Mouse (Mus musculus): ENCODE results near the gene Bok. TPM values are rescaled to one million over a fixed set of nuclear protein-coding genes. Genes with fewer than 3 reads are reported as not detected.
"Not testable (repeated sequence)": the region's sequence is repeated elsewhere in the genome, so short reads cannot be mapped to it uniquely, and the experiment has no call there.

The Bok gene
- polyA plus RNA-seq, 1 experiment, result 6.6 TPM

DNA sequence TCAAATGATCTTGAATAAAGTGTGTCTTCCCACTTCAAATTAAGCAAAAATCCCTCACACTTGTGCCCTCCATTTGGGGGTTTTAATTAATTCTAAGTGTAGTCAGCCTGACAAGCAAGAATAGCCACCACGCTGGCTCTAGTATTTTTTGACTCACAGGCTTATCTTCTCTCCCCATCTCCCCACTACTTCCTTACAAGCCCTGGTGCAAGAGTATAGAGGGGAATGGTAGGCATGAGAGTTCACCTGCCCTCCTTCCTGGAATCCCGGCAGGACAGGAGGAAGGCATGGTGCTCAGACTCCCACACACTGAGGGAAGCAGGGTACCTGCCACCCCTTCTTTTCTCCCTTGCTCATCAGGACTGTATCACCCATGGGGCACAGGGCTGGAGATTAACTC is 31.2 kb upstream of the Bok start:
- H3K36me3 ChIP-seq (ENCODE audit: control insufficient read depth, insufficient read depth, low read length, poor library complexity, severe bottlenecking), result no peaks in the 10 kb centered on the region
- H3K27ac ChIP-seq (ENCODE audit: insufficient read depth, low read length), result no peak overlapping the region
- no peak overlapping the region for H3K9ac ChIP-seq (ENCODE audit: low read depth, poor library complexity, severe bottlenecking)
- H3K9me3 ChIP-seq (replicated peaks; ENCODE audit: control insufficient read depth, insufficient read depth, low read length, poor library complexity, severe bottlenecking), result no peaks in the 10 kb centered on the region
- no peaks in the 10 kb centered on the region for H3K27me3 ChIP-seq (ENCODE audit: control insufficient read depth, insufficient read depth, low read length, poor library complexity, severe bottlenecking)
- no peak overlapping the region for H3K4me3 ChIP-seq (ENCODE audit: low read depth, low read length)
- H3K4me1 ChIP-seq (ENCODE audit: control insufficient read depth, insufficient read depth, low read length), result no peaks in the 10 kb centered on the region
- TF ChIP-seq POLR2A (IDR thresholded peaks at IDR 0.05; ENCODE audit: insufficient read depth, low read length), result no peak
- no peak for TF ChIP-seq EP300 (IDR thresholded peaks at IDR 0.05; ENCODE audit: insufficient read depth, low read depth, low read length)
- no peak for TF ChIP-seq CTCF (IDR thresholded peaks at IDR 0.05; ENCODE audit: low read depth, low read length)

GRCm38 (mm10) chr1:93654798-93655197 is 30.7 kb upstream of the Bok start:
- TF ChIP-seq CTCF (IDR thresholded peaks at IDR 0.05; ENCODE audit: low read depth, low read length) (no peak), EP300 (IDR thresholded peaks at IDR 0.05; ENCODE audit: insufficient read depth, low read depth, low read length) (no peak), POLR2A (IDR thresholded peaks at IDR 0.05; ENCODE audit: insufficient read depth, low read length) (no peak)
- H3K9ac ChIP-seq (ENCODE audit: low read depth, poor library complexity, severe bottlenecking), result no peak overlapping the region
- H3K36me3 ChIP-seq (ENCODE audit: control insufficient read depth, insufficient read depth, low read length, poor library complexity, severe bottlenecking), result no peaks in the 10 kb centered on the region
- no peaks in the 10 kb centered on the region for H3K27me3 ChIP-seq (ENCODE audit: control insufficient read depth, insufficient read depth, low read length, poor library complexity, severe bottlenecking)
- no peaks in the 10 kb centered on the region for H3K4me1 ChIP-seq (ENCODE audit: control insufficient read depth, insufficient read depth, low read length)
- no peak overlapping the region for H3K4me3 ChIP-seq (ENCODE audit: low read depth, low read length)
- no peaks in the 10 kb centered on the region for H3K9me3 ChIP-seq (replicated peaks; ENCODE audit: control insufficient read depth, insufficient read depth, low read length, poor library complexity, severe bottlenecking)
- H3K27ac ChIP-seq (ENCODE audit: insufficient read depth, low read length), result no peak overlapping the region

DNA sequence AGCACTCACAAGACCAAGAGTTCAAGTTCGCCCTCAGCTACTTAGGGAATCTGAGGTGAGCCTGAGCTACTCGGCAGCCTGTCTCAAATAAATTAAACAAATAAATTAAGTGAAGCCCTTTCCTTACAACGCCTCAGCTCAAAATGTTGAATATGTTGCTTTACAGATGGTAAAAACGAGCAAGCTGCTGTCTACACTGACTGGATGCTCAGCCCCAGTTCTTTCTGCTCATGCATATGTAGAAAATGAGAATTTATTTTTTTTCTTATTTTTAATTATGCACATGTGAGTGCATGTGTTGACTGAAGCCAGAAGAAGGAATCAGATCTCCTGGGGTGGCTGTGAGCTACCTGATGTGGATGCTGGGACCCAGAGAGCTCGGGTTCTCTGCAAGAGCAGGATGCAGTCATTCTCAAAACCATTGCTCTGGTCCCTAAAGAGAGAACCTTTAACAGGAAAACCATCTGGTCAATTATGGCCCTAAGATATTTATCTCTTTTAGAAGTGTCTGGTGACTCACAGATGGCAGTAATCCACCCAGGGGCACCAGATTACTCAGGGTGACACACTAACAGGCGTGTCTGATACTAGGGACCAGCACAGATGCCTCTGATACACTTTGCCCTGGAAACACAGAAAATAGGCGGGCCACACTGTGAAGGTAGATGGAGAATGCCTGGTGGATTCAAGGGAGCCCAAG is 29.0 kb upstream of the Bok start:
- TF ChIP-seq CTCF (IDR thresholded peaks at IDR 0.05; ENCODE audit: low read depth, low read length) (no peak), EP300 (IDR thresholded peaks at IDR 0.05; ENCODE audit: insufficient read depth, low read depth, low read length) (no peak), POLR2A (IDR thresholded peaks at IDR 0.05; ENCODE audit: insufficient read depth, low read length) (no peak)
- no peaks in the 10 kb centered on the region for H3K36me3 ChIP-seq (ENCODE audit: control insufficient read depth, insufficient read depth, low read length, poor library complexity, severe bottlenecking)
- H3K9ac ChIP-seq (ENCODE audit: low read depth, poor library complexity, severe bottlenecking), result no peak overlapping the region
- no peaks in the 10 kb centered on the region for H3K9me3 ChIP-seq (replicated peaks; ENCODE audit: control insufficient read depth, insufficient read depth, low read length, poor library complexity, severe bottlenecking)
- no peaks in the 10 kb centered on the region for H3K4me1 ChIP-seq (ENCODE audit: control insufficient read depth, insufficient read depth, low read length)
- no peaks in the 10 kb centered on the region for H3K27me3 ChIP-seq (ENCODE audit: control insufficient read depth, insufficient read depth, low read length, poor library complexity, severe bottlenecking)
- H3K4me3 ChIP-seq (ENCODE audit: low read depth, low read length), result no peak overlapping the region
- H3K27ac ChIP-seq (ENCODE audit: insufficient read depth, low read length), result no peak overlapping the region

DNA sequence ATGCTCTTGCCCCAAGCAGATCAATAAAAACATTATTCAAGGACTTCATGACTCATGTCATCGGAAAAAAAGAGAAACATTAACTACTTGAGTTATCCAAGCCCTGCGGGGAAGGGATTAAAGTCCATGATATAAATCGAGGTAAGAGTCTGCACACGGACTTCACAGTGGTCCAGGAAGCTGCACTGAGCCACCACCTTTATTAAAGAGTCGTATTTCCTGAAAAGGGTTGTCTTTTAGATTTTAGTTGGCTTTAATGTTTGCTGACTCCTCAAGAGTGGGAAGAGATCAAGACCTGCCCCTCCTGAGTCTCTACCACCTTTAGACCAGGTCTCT is 28.5 kb upstream of the Bok start:
- H3K36me3 ChIP-seq (ENCODE audit: control insufficient read depth, insufficient read depth, low read length, poor library complexity, severe bottlenecking), result no peaks in the 10 kb centered on the region
- no peak for TF ChIP-seq CTCF (IDR thresholded peaks at IDR 0.05; ENCODE audit: low read depth, low read length)
- no peak for TF ChIP-seq POLR2A (IDR thresholded peaks at IDR 0.05; ENCODE audit: insufficient read depth, low read length)
- TF ChIP-seq EP300 (IDR thresholded peaks at IDR 0.05; ENCODE audit: insufficient read depth, low read depth, low read length), result no peak
- H3K9ac ChIP-seq (ENCODE audit: low read depth, poor library complexity, severe bottlenecking), result no peak overlapping the region

GRCm38 (mm10) chr1:93658559-93658958 is 26.9 kb upstream of the Bok start, which contains the start of gene Stk25:
Gene Stk25 (minus strand): TSS chr1:93658659.
- not testable (repeated sequence) for H3K9ac ChIP-seq (ENCODE audit: low read depth, poor library complexity, severe bottlenecking); H3K27ac ChIP-seq (ENCODE audit: insufficient read depth, low read length); H3K4me3 ChIP-seq (ENCODE audit: low read depth, low read length); H3K9me3 ChIP-seq (replicated peaks; ENCODE audit: control insufficient read depth, insufficient read depth, low read length, poor library complexity, severe bottlenecking); H3K36me3 ChIP-seq (ENCODE audit: control insufficient read depth, insufficient read depth, low read length, poor library complexity, severe bottlenecking); H3K4me1 ChIP-seq (ENCODE audit: control insufficient read depth, insufficient read depth, low read length); H3K27me3 ChIP-seq (ENCODE audit: control insufficient read depth, insufficient read depth, low read length, poor library complexity, severe bottlenecking)

More for the DNA sequence above, 28.5 kb upstream of the Bok start:
- no peaks in the 10 kb centered on the region for H3K9me3 ChIP-seq (replicated peaks; ENCODE audit: control insufficient read depth, insufficient read depth, low read length, poor library complexity, severe bottlenecking)
- no peak overlapping the region for H3K27ac ChIP-seq (ENCODE audit: insufficient read depth, low read length)
- H3K4me1 ChIP-seq (ENCODE audit: control insufficient read depth, insufficient read depth, low read length), result no peaks in the 10 kb centered on the region
- H3K4me3 ChIP-seq (ENCODE audit: low read depth, low read length), result no peak overlapping the region
- H3K27me3 ChIP-seq (ENCODE audit: control insufficient read depth, insufficient read depth, low read length, poor library complexity, severe bottlenecking), result no peaks in the 10 kb centered on the region

DNA sequence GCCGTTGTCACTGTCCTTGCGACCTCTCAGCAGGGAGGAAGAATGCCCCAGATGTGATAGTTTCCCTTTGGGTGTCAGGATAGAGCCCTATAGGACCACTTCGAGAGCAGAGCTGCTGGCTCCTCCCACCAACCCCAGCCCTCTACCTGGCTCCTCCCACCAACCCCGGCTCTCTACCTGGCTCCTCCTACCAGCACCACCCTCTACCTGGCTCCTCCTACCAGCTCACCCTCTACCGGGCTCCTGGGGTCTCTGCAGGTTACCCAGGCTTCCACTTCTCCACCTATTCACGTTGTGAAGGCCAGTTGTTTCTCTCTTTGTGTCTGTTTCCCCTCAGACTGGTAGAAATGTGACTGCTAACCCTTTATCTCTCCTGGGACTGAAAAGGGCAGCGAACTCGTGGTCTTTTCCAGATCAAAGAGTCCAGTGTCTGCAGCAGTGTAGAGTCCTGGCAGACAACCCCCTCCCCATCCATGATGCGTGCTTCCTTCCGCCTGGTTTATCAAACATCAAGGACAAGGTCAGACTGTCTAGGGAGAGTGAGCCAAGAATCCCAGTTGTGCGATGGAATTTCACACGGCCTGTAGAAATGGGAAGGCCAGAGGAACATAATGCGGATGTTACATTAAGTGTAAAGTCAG is 17.6 kb upstream of the Bok start:
- no peak for TF ChIP-seq CTCF (IDR thresholded peaks at IDR 0.05; ENCODE audit: low read depth, low read length)
- TF ChIP-seq POLR2A (IDR thresholded peaks at IDR 0.05; ENCODE audit: insufficient read depth, low read length), result no peak
- no peak for TF ChIP-seq EP300 (IDR thresholded peaks at IDR 0.05; ENCODE audit: insufficient read depth, low read depth, low read length)
- Histone ChIP-seq H3K27ac (ENCODE audit: insufficient read depth, low read length) (peak overlapping the region; percentile 40; the same call in 1 of the 2 replicates), H3K36me3 (ENCODE audit: control insufficient read depth, insufficient read depth, low read length, poor library complexity, severe bottlenecking) (no peaks in the 10 kb centered on the region), H3K27me3 (ENCODE audit: control insufficient read depth, insufficient read depth, low read length, poor library complexity, severe bottlenecking) (no peaks in the 10 kb centered on the region), H3K4me1 (ENCODE audit: control insufficient read depth, insufficient read depth, low read length) (no peaks in the 10 kb centered on the region), H3K9me3 (replicated peaks; ENCODE audit: control insufficient read depth, insufficient read depth, low read length, poor library complexity, severe bottlenecking) (no peaks in the 10 kb centered on the region), H3K4me3 (ENCODE audit: low read depth, low read length) (peak overlapping the region; percentile 59), H3K9ac (ENCODE audit: low read depth, poor library complexity, severe bottlenecking) (peak overlapping the region; percentile 2; the same call in 1 of the 2 replicates)
